Mouse (Mus musculus) frontal cortex, postnatal 25 days (tissue): ENCODE data around the gene Clcf1.
A peak's percentile ranks its signal among the peaks of the same experiment; 100 is the strongest.
"Not testable (repeated sequence)": the region's sequence is repeated elsewhere in the genome, so short reads cannot be mapped to it uniquely, and the experiment has no call there.

Source experiments
- DNase-seq, 2 experiments: peaks; one replicate each; pipeline ENCODE4 v3.0.0; 2022; ENCODE audit warnings: low spot score in 2 of 2

Gene Clcf1

DNA sequence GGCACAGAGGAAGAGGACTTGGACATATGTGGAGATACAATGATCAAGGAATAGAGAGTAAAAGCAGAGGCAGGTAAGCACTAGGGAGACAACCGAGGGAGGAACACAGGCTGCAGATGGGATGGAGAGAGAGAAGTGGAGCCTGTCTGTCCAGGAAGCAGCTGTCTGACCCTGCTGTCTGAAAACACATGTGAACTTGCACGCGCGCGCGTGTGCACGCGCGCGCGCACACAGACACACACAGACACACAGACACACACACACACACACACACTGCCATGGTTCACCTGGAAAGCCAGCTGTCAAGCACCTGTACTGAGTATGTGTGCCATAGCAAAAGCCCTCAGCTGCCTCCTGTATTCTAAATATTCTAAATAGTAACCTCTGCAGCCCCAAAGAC lies 4.3 kb downstream of the Clcf1 start:
- DNase-seq = no peak

- no peak for DNase-seq
These were observed 4.7 kb downstream of the Clcf1 start for GRCm38 (mm10) chr19:4218784-4219183.

DNA sequence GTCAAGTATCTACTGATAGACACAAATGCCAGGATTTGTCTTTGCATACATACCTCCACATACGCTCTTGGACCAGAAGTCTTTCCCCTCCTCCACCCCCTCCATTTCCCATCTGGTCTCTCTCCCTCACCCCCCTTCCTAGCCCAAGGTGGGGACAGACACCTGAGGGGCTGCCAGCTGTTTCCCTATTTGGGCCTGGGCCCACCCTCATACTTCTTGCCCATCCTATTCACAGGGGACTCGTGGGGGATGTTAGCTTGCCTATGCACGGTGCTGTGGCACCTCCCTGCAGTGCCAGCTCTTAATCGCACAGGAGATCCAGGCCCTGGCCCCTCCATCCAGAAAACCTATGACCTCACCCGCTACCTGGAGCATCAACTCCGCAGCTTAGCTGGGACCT lies 5.9 kb downstream of the Clcf1 start:
- DNase-seq = no peak

DNA sequence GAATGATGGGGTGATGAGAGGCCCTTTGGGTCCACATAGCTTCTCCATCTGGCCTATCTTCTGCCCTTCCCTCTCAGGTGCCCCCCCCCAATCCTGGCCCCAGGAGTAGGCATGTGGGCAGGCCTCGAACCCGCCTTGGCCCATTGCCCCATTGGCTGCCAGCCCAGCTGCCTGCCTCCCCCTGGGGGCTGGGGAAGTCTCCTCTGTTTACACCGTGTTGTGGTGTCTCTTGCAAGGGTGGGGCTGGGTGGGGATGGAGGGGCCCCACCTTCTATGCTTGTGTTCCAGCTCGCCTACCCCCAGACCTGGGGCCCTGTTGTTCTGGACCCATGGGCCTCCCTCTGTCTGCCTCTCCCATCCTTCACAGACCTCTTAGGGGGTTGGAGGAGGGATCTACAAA lies 6.4 kb downstream of the Clcf1 start:
- no peak for DNase-seq

GRCm38 (mm10) chr19:4220957-4221743 lies 7.1 kb downstream of the Clcf1 start:
- DNase-seq = no peak

DNA sequence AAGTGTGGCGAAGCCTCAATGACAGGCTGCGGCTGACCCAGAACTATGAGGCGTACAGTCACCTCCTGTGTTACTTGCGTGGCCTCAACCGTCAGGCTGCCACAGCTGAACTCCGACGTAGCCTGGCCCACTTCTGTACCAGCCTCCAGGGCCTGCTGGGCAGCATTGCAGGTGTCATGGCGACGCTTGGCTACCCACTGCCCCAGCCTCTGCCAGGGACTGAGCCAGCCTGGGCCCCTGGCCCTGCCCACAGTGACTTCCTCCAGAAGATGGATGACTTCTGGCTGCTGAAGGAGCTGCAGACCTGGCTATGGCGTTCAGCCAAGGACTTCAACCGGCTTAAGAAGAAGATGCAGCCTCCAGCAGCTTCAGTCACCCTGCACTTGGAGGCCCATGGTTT lies 8.1 kb downstream of the Clcf1 start:
- no peak for DNase-seq

- no peak for DNase-seq
These were observed 12.7 kb downstream of the Clcf1 start for GRCm38 (mm10) chr19:4226779-4227178.

- DNase-seq = no peak
These were observed 13.4 kb downstream of the Clcf1 start for GRCm38 (mm10) chr19:4227446-4227845.

- DNase-seq = peak; percentile 44 to 64
These were observed 14.0 kb downstream of the Clcf1 start for GRCm38 (mm10) chr19:4227894-4228678.

- DNase-seq = no peak
These were observed 14.9 kb downstream of the Clcf1 start for GRCm38 (mm10) chr19:4228891-4229290.

DNA sequence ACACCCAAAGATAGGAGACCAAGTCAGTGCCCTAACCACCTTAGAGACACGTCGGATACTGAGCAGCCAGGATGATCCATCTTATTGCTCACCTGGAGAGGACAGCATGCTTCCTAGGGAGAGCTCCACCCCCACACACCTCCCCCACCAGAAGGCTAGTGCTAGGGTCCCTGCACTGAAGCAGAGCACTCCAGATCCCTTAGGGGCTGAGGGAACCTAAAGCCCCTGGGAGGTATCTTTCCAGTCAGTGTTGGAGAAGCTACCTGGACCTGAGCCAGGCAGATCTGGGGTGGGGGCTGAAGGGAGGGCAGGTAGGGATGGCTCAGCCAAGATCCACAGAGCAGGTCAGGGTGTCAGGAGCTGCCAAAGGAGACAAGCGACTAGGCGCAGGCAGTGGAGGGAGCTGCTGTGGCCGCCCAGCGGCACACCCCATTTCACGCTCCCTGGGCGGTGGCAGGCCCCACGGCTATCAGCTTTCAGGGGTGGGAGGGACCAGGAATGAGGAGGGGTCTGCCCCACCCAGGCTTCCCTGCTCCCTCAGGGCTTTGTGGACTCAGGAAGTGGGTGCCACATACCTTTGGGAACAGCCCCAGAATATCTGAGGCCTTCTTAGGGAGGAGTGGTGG lies 15.5 kb downstream of the Clcf1 start:
- no peak for DNase-seq

DNA sequence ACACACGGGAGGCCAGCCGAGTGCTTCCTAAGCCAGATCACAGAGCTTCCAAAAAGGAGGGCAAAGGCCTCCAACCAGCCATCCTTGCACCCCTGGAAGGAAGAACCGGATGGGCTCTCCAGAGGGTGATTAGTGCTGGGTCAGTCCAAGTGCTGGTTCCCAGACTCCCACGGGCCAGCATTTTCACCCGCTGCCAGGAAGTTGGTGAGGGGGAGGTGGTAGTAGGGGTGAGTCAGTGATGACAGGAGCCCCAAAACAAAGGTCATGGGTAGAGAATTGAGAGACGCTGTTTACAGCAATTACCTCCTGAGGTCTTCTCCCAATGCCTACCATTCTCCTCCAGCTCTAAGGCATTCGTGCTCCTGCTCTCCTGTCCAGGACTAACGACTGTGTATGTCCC lies 16.4 kb downstream of the Clcf1 start:
- DNase-seq = no peak

- peak; percentile 92 to 95 for DNase-seq
These were observed 17.5 kb downstream of the Clcf1 start, which contains the start of gene Pold4 for GRCm38 (mm10) chr19:4231253-4232185. Gene Pold4, plus strand, starts transcription at chr19:4231899.

- peak in 1 of 2 experiments; percentile 28 for DNase-seq
These were observed 18.1 kb downstream of the Clcf1 start for GRCm38 (mm10) chr19:4232186-4232572.

GRCm38 (mm10) chr19:4232651-4233050 lies 18.6 kb downstream of the Clcf1 start:
- no peak for DNase-seq

DNA sequence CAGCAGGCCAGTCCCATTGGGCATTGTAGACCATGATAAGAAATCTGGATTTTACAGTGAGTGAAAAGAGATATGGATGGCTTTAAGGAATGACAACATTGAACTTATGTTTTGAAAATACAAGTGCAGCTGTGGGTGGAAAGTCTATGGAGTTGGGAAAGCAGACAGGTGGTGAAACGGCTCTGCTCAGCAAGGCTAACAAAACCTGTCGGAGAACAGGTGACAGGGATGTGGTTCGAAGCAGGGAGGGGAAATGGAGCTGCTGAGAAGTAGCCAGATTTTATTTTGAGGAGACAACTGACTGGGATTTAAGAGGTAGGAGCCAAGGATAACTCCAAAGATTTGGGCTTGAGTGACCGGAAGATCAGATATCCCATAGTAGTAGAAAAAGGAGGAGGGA lies 20.5 kb downstream of the Clcf1 start:
- DNase-seq = no peak

GRCm38 (mm10) chr19:4240247-4240668 lies 26.2 kb downstream of the Clcf1 start:
- DNase-seq = no peak

DNA sequence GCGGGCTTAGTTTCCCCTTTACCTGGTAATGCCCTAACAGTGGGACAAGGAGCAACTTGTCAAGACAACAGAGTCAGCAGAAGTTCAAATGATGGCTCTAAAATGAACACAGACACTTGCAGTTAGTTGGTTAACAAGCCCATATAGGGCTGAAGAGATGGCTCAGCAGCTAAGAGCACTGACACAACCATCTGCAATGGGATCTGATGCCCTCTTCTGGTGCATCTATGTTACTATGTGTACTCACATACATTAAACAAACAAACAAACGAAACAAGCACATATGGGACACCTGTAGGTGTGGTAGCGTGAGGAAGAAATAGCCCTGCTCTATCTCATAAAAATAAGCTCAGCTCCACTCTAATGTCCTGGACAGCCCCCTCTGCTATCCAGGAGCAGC lies 28.4 kb downstream of the Clcf1 start:
- no peak for DNase-seq

GRCm38 (mm10) chr19:4244775-4245174 lies 30.7 kb downstream of the Clcf1 start:
- no peak for DNase-seq

GRCm38 (mm10) chr19:4247010-4247409 lies 33.0 kb downstream of the Clcf1 start:
- DNase-seq = no peak

- not testable (repeated sequence) for DNase-seq
These were observed 34.6 kb downstream of the Clcf1 start for GRCm38 (mm10) chr19:4248683-4249082.
